Mouse (Mus musculus) E14TG2a.4 (cell line): ENCODE measurements at regions not wholly inside any gene's neighbourhood (a gene's known extent, or its start where the extent isn't known, plus 50 kb on each side); places are given as distances from the start of the nearest gene placed in this dataset.

Experiments used
- H3K27me3 ChIP-seq: 2 replicates; pipeline ENCODE4 v1.6.1; 2014; ENCODE audit warnings: low read length, control low read depth; ENCODE audit not compliant: insufficient read depth
- H3K36me3 ChIP-seq: 2 replicates; pipeline ENCODE4 v1.6.1; 2014; ENCODE audit warnings: low read length, control low read depth; ENCODE audit not compliant: insufficient read depth
- H3K4me1 ChIP-seq: replicated peaks from 2 replicates; pipeline ENCODE4 v1.6.1; 2014; ENCODE audit warnings: low read depth, low read length, control low read depth
- H3K4me3 ChIP-seq: replicated peaks from 2 replicates; pipeline ENCODE4 v1.5.1; 2014; ENCODE audit warnings: mild to moderate bottlenecking, low read length
- H3K9me3 ChIP-seq: 2 replicates; pipeline ENCODE4 v1.6.1; 2014; ENCODE audit warnings: low read length, control low read depth
- CTCF ChIP-seq: conservative IDR thresholded peaks from 2 replicates; pipeline ENCODE4 v1.5.1; 2014; ENCODE audit warnings: low read length
- NANOG ChIP-seq: IDR thresholded peaks from 2 replicates; pipeline ENCODE4 v1.6.1; 2014; ENCODE audit warnings: borderline replicate concordance, low read length, mixed read lengths
- POU5F1 ChIP-seq: IDR thresholded peaks from 2 replicates; pipeline ENCODE4 v1.6.1; 2014; ENCODE audit warnings: low read length, borderline replicate concordance

DNA sequence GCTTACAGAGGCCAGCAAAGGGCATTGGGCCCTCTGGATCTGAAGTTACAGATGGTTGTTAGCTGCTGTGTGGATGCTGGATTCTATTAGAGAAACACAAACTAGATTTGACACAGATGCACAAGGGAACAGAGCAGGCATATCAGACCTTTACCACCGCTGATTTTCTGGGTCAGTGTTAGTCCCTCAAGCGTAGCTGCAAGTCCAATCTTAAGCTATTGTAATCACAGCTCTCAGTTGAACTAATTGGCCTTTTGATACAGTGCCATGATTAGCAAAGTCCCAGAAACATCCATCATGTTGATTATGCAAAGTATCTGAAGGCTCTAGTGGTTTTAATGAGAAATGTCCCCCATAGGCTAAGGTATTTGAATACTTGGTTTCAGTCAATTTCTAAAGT lies 54.2 kb upstream of the Plppr5 start:
- Histone ChIP-seq H3K27me3 (no peaks in the 10 kb centered on the region), H3K4me1 (no peaks in the 10 kb centered on the region), H3K9me3 (no peaks in the 10 kb centered on the region), H3K36me3 (no peaks in the 10 kb centered on the region), H3K4me3 (no peak overlapping the region)
- TF ChIP-seq POU5F1 (no peak), NANOG (no peak), CTCF (no peak)

DNA sequence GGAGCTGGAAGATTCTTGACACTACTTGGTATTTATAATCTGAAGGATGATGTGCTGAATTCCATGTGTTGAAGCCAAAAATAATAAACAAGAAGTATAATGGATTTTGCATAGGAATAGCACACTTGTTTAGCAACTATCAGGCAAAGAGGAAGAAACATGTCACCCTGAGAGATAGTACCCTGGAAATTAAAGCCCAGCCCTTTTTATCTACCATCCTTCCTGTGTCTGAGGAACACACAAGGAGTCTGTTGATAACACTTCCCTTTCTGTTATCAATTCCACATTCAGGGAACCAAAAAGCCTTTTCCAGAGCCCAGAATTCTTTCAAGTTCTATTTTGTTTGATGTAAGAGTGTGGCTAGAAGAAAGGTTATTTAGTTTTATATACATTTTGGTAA lies 66.5 kb upstream of the Plppr5 start:
- H3K4me1 ChIP-seq: no peaks in the 10 kb centered on the region
- no peaks in the 10 kb centered on the region for H3K36me3 ChIP-seq
- H3K4me3 ChIP-seq: no peak overlapping the region
- TF ChIP-seq POU5F1 (no peak), CTCF (no peak), NANOG (no peak)
- no peaks in the 10 kb centered on the region for H3K9me3 ChIP-seq
- H3K27me3 ChIP-seq: no peaks in the 10 kb centered on the region

DNA sequence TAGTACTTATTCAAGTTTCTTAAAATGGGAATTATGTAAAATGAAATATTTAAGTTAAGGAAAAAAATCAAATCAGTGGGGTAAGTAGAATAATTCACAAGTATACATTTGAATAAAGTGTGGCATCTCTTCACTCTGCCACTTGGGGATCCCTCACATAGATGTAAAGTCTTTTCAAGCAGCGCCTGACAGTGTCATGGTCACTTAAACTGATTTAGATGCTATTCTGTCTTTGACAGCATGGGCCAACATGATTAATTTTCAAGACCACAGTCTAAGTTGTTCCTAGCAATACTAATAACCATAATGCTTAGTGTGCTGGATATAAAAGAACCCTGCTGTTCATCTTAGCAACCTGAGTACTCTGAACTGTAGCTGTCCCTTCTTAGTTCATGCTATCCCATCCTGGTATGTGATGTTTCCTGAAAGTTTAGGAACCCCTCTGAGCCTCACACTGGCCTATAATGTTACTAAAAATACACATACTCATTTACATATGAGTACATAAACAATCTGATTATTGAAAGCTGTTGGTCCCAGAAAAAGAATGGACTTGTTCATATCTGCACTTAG lies 68.4 kb upstream of the Plppr5 start:
- H3K4me3 ChIP-seq: no peak overlapping the region
- no peaks in the 10 kb centered on the region for H3K4me1 ChIP-seq
- TF ChIP-seq CTCF (no peak), NANOG (no peak), POU5F1 (no peak)
- H3K27me3 ChIP-seq: no peaks in the 10 kb centered on the region
- no peaks in the 10 kb centered on the region for H3K9me3 ChIP-seq
- no peaks in the 10 kb centered on the region for H3K36me3 ChIP-seq

DNA sequence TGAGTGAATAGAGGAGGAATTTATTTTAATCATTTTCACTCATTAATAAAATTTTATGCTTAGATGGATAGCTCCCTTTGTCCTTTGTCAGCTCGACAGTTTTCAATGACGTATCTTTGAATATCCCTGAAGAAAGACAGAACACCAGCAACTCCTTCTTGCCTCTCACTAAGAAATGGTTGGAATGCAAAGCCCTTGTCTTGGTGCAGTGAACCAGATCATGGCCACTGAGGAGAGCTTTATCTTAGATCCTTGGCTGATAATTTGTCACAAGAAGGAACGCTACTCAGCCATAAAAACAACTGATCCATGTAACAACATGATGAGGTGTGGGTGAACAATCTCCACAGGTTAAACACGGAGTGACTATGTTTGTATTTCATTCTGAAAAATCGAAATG lies 73.5 kb upstream of the Plppr5 start:
- no peaks in the 10 kb centered on the region for H3K4me1 ChIP-seq
- H3K36me3 ChIP-seq: no peaks in the 10 kb centered on the region
- H3K27me3 ChIP-seq: no peaks in the 10 kb centered on the region

DNA sequence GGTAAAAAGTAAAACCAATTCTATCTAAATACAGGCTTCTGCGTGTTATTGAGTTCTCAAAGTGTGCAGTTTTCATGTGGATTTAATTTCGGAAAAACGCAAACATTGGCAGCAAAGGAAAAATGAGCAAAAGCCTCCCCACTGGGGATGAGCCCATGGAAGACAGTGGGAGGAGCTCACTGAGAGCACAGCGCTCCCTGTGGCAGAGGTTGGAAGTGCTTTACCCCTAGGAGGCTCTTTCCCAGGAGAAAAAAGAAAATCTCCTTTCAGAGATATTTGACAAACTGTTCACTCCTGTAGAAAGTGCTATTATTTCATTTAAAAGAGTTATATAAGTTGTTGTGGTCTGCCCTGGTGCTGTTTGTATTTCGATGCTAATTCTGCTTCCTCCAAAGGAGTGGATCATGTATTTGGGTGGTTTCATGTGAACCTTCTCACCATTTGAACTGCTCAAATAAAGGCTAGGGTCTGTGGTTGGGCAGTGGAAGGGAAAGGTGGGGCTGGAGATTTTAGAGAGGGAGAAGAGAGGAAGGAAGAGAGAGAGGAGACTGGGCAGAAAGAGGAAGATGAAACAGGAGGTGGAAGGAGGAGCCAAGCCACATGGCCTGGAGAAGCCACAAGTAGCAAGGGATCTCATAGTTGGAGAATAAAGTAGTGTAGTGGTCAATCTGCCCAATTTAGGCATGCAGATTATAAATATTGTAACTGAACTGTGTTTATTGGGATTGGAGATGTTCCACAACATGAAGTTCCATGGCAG lies 76.3 kb upstream of the Plppr5 start:
- TF ChIP-seq NANOG (no peak), CTCF (peak; percentile 75)
- Histone ChIP-seq H3K36me3 (no peaks in the 10 kb centered on the region), H3K4me1 (no peaks in the 10 kb centered on the region), H3K9me3 (no peaks in the 10 kb centered on the region), H3K27me3 (no peaks in the 10 kb centered on the region), H3K4me3 (no peak overlapping the region)

More for the DNA sequence above, 73.5 kb upstream of the Plppr5 start:
- TF ChIP-seq POU5F1 (no peak), CTCF (no peak), NANOG (no peak)
- Histone ChIP-seq H3K9me3 (no peaks in the 10 kb centered on the region), H3K4me3 (no peak overlapping the region)

DNA sequence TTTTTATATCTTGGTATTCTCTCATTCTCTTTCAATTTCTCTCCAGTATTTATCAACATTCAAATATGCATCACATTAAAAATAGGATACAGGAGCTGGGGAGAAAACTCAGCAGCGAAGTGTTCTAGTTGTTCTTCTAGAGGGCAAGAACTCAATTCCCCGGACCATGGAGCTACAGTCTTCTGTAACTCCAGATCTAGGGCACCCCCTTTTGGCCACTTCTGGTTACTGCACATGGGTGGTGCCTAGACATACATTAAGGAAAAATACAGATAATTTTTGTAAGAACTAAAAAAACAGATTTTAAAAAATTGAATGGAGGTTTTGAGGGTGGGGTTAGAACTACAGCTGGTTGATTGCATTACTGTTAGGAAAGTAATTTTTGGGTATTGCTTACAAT lies 80.5 kb upstream of the Plppr5 start:
- Histone ChIP-seq H3K36me3 (no peaks in the 10 kb centered on the region), H3K4me3 (no peak overlapping the region), H3K27me3 (no peaks in the 10 kb centered on the region), H3K4me1 (no peaks in the 10 kb centered on the region), H3K9me3 (no peaks in the 10 kb centered on the region)
- TF ChIP-seq NANOG (no peak), CTCF (peak; percentile 90)

DNA sequence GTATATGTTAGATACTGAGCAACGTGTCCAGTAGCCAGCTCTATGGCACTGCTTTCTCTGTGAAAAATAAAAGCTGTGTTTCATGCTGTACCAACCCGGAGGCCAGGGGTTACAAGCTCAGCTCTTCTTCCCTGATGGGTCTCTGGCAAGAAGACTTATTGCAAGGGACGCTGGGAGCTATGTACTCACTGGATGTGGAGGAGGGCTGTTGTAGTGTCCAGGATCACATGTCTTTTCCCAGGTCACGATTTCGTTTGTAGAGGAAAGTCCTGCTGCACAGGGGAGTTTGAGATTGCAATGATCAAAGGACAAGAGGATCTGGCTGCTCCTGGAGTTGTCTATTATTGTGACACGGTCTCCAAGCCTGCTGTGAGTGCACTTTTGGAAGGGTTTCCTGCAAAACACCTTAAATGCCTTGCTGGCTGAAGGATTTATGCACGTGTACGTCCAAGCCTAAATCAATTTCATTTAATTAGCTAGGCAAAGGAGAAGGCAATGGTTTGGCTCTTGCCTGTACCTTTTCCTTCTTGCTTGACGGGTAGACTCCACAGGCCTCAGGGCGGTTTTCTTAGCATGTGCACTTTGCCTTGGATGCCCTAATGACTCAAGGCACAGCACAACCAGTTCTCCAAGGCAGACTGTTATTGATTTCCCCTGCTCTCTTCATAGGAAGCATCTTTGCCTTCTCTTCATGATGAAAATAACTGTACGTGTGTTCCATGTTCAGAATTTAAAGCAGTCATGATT lies 87.2 kb upstream of the Plppr5 start:
- H3K4me3 ChIP-seq: no peak overlapping the region
- H3K27me3 ChIP-seq: no peaks in the 10 kb centered on the region
- TF ChIP-seq POU5F1: no peak
- TF ChIP-seq NANOG: no peak
- no peak for TF ChIP-seq CTCF
- H3K36me3 ChIP-seq: no peaks in the 10 kb centered on the region
- no peaks in the 10 kb centered on the region for H3K4me1 ChIP-seq
- no peaks in the 10 kb centered on the region for H3K9me3 ChIP-seq

DNA sequence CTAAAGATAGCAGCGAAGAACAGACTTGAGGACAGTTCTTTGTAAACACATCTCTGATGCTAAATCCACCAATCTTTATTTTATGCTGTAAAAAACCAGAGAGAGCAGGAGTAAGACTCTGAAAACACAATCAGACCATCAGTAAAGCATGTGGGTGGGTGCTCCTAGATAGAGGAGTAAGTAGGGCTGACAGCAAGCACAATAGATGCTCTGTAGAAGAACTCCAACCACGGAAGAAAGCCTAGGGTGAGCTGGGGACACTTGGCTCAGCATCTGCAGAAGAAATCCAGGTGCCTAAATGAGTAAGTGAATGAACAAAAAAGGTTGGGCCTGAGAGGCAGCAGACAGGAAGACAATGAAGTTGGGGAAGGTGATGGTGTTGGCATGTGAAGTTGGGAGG lies 88.3 kb upstream of the Plppr5 start:
- Histone ChIP-seq H3K36me3 (no peaks in the 10 kb centered on the region), H3K4me3 (no peak overlapping the region), H3K27me3 (no peaks in the 10 kb centered on the region), H3K9me3 (no peaks in the 10 kb centered on the region), H3K4me1 (no peaks in the 10 kb centered on the region)
- TF ChIP-seq NANOG: no peak
- TF ChIP-seq CTCF: no peak
- TF ChIP-seq POU5F1: no peak
